Mouse (Mus musculus) small intestine, adult 2 months (tissue): ENCODE data around the gene Fbxw4.

Experiments
- CTCF ChIP-seq: fragments of 200-500 bp; IDR thresholded peaks from 2 replicates; pipeline ENCODE4 v1.5.1; 2012; ENCODE audit warnings: low read depth, mild to moderate bottlenecking, control low read depth, inconsistent platforms, low read length, moderate library complexity, mixed read lengths; ENCODE audit not compliant: insufficient replicate concordance, insufficient read length; ENCODE audit errors: extremely low read depth
- POLR2A ChIP-seq: fragments of 200-500 bp; IDR thresholded peaks from 2 replicates; pipeline ENCODE4 v1.6.1; 2012; ENCODE audit warnings: low read depth, mild to moderate bottlenecking, control low read depth, inconsistent platforms, low read length, moderate library complexity

GRCm38 (mm10) chr19:45618184-45618583 is 41.9 kb downstream of the Fbxw4 start:
- no peak for TF ChIP-seq CTCF
- TF ChIP-seq POLR2A = no peak
